Mouse (Mus musculus) MEL (cell line): ENCODE results near the gene Rapgef6. TPM values are rescaled to one million over a fixed set of nuclear protein-coding genes. Genes with fewer than 3 reads are reported as not detected.
A peak's percentile ranks its signal among the peaks of the same experiment; 100 is the strongest.

Experiments used
- DNase-seq: peaks from one replicate; pipeline ENCODE4 v3.0.0; 2011; ENCODE audit warnings: low read depth, low spot score
- H3K27ac ChIP-seq: 2 replicates; pipeline ENCODE4 v1.5.1; 2012; ENCODE audit warnings: low read depth, mild to moderate bottlenecking, control low read depth, low read length, moderate library complexity; ENCODE audit not compliant: control insufficient read depth
- H3K27me3 ChIP-seq, 2 experiments: fragments of 150-350 bp in 1 of 2; sonication (generic) in 1 of 2; 2 replicates each; pipeline ENCODE4 v1.6.1; 2012; ENCODE audit warnings: low read length in 2 of 2, mild to moderate bottlenecking in 2 of 2, improper control_type of control experiment in 1 of 2, moderate library complexity in 1 of 2; ENCODE audit not compliant: insufficient read depth in 2 of 2, control insufficient read depth in 1 of 2
- H3K36me3 ChIP-seq, 2 experiments: 2 replicates each; pipeline ENCODE4 v1.6.1; 2012 to 2014; ENCODE audit warnings: low read length in 2 of 2, improper control_type of control experiment in 1 of 2, inconsistent platforms in 1 of 2, mild to moderate bottlenecking in 1 of 2; ENCODE audit not compliant: insufficient read depth in 2 of 2, control insufficient read depth in 1 of 2
- H3K4me1 ChIP-seq, 2 experiments: fragments of 150-350 bp in 1 of 2; sonication (generic) in 1 of 2; 2 replicates each; pipeline ENCODE4 v1.6.1; 2012; ENCODE audit warnings: low read length in 2 of 2, improper control_type of control experiment in 1 of 2, mild to moderate bottlenecking in 1 of 2; ENCODE audit not compliant: insufficient read depth in 2 of 2, control insufficient read depth in 1 of 2
- H3K4me3 ChIP-seq, 2 experiments: fragments of 150-350 bp in 1 of 2; sonication (generic) in 1 of 2; 2 replicates each; pipeline ENCODE4 v1.5.1; 2012; ENCODE audit warnings: low read depth in 2 of 2, low read length in 2 of 2, mild to moderate bottlenecking in 2 of 2, moderate library complexity in 2 of 2, control low read depth in 1 of 2, improper control_type of control experiment in 1 of 2; ENCODE audit not compliant: control insufficient read depth in 1 of 2, insufficient read depth in 1 of 2
- H3K79me2 ChIP-seq: 2 replicates; pipeline ENCODE4 v1.6.1; 2012; ENCODE audit warnings: mild to moderate bottlenecking, low read length, moderate library complexity; ENCODE audit not compliant: control insufficient read depth, poor library complexity, insufficient read depth
- H3K9ac ChIP-seq: 2 replicates; pipeline ENCODE4 v1.6.1; 2012; ENCODE audit warnings: low read depth, mild to moderate bottlenecking, control low read depth, low read length, moderate library complexity; ENCODE audit not compliant: control insufficient read depth, poor library complexity, severe bottlenecking
- H3K9me3 ChIP-seq: fragments of 150-350 bp; sonication (generic); replicated peaks from 2 replicates; pipeline ENCODE4 v1.6.1; 2012; ENCODE audit warnings: mild to moderate bottlenecking, low read length, improper control_type of control experiment, moderate library complexity; ENCODE audit not compliant: insufficient read depth
- BHLHE40 ChIP-seq: IDR thresholded peaks from 2 replicates; pipeline ENCODE4 v1.6.1; 2012; ENCODE audit warnings: low read depth, mild to moderate bottlenecking, inconsistent platforms, low read length, improper control_type of control experiment, borderline replicate concordance
- CHD1 ChIP-seq: IDR thresholded peaks from 2 replicates; pipeline ENCODE4 v1.6.1; 2012; ENCODE audit warnings: low read depth, mild to moderate bottlenecking, inconsistent platforms, low read length, improper control_type of control experiment
- CHD2 ChIP-seq: IDR thresholded peaks from 2 replicates; pipeline ENCODE4 v1.6.1; 2011; ENCODE audit warnings: low read length, improper control_type of control experiment
- CTCF ChIP-seq, 3 experiments: IDR thresholded peaks in 2 of 3; conservative IDR thresholded peaks in 1 of 3; 2 replicates each; pipeline ENCODE4 v1.5.1; 2011 to 2012; ENCODE audit warnings: low read length in 3 of 3, low read depth in 2 of 3, mild to moderate bottlenecking in 2 of 3, improper control_type of control experiment in 1 of 3, inconsistent platforms in 1 of 3, mixed read lengths in 1 of 3, moderate library complexity in 1 of 3; ENCODE audit not compliant: control insufficient read depth in 1 of 3, insufficient read depth in 1 of 3, poor library complexity in 1 of 3, severe bottlenecking in 1 of 3
- E2F4 ChIP-seq: IDR thresholded peaks from 2 replicates; pipeline ENCODE4 v1.6.1; 2011; ENCODE audit warnings: low read depth, low read length, improper control_type of control experiment, borderline replicate concordance
- ELF1 ChIP-seq: IDR thresholded peaks from 2 replicates; pipeline ENCODE4 v1.6.1; 2014; ENCODE audit warnings: low read depth, mild to moderate bottlenecking, inconsistent platforms, low read length, improper control_type of control experiment, moderate library complexity
- EP300 ChIP-seq, 2 experiments: IDR thresholded peaks; 2 replicates each; pipeline ENCODE4 v1.6.1; 2011; ENCODE audit warnings: improper control_type of control experiment in 2 of 2, low read length in 2 of 2, low read depth in 1 of 2, mild to moderate bottlenecking in 1 of 2
- ETS1 ChIP-seq: IDR thresholded peaks from 2 replicates; pipeline ENCODE4 v1.6.1; 2012; ENCODE audit warnings: low read depth, mild to moderate bottlenecking, inconsistent platforms, low read length, improper control_type of control experiment, moderate library complexity
- GATA1 ChIP-seq: IDR thresholded peaks from 2 replicates; pipeline ENCODE4 v1.6.1; 2011; ENCODE audit warnings: low read depth, low read length, improper control_type of control experiment
- HCFC1 ChIP-seq: IDR thresholded peaks from 2 replicates; pipeline ENCODE4 v1.6.1; 2012; ENCODE audit warnings: low read depth, mild to moderate bottlenecking, inconsistent platforms, low read length, improper control_type of control experiment, moderate library complexity
- JUND ChIP-seq: IDR thresholded peaks from 2 replicates; pipeline ENCODE4 v1.6.1; 2011; ENCODE audit warnings: low read depth, mild to moderate bottlenecking, improper control_type of control experiment, low read length
- MAX ChIP-seq: IDR thresholded peaks from 2 replicates; pipeline ENCODE4 v1.6.1; 2011; ENCODE audit warnings: low read length, improper control_type of control experiment
- MEF2A ChIP-seq: IDR thresholded peaks from 2 replicates; pipeline ENCODE4 v1.6.1; 2014; ENCODE audit warnings: low read depth, mild to moderate bottlenecking, inconsistent platforms, low read length, improper control_type of control experiment; ENCODE audit not compliant: poor library complexity, insufficient replicate concordance, severe bottlenecking; ENCODE audit errors: extremely low read depth
- MXI1 ChIP-seq: IDR thresholded peaks from 2 replicates; pipeline ENCODE4 v1.6.1; 2011; ENCODE audit warnings: mild to moderate bottlenecking, low read depth, low read length, improper control_type of control experiment
- MYC ChIP-seq: IDR thresholded peaks from 2 replicates; pipeline ENCODE4 v1.6.1; 2011; ENCODE audit warnings: low read depth, mild to moderate bottlenecking, low read length, improper control_type of control experiment, moderate library complexity
- NRF1 ChIP-seq: IDR thresholded peaks from 2 replicates; pipeline ENCODE4 v1.6.1; 2014; ENCODE audit warnings: low read depth, mild to moderate bottlenecking, inconsistent platforms, low read length, improper control_type of control experiment, moderate library complexity; ENCODE audit not compliant: poor library complexity, insufficient read depth, severe bottlenecking
- POLR2A ChIP-seq, 2 experiments: IDR thresholded peaks; 2 replicates each; pipeline ENCODE4 v1.6.1; 2011 to 2012; ENCODE audit warnings: low read length in 2 of 2, mild to moderate bottlenecking in 2 of 2, control low read depth in 1 of 2, improper control_type of control experiment in 1 of 2, low read depth in 1 of 2, moderate library complexity in 1 of 2; ENCODE audit not compliant: control insufficient read depth in 1 of 2, insufficient read depth in 1 of 2, poor library complexity in 1 of 2
- POLR2AphosphoS5 ChIP-seq: IDR thresholded peaks from 2 replicates; pipeline ENCODE4 v1.6.1; 2012; ENCODE audit warnings: low read depth, borderline replicate concordance, mild to moderate bottlenecking, inconsistent platforms, low read length, moderate library complexity, mixed read lengths
- RAD21 ChIP-seq: IDR thresholded peaks from 2 replicates; pipeline ENCODE4 v1.6.1; 2011; ENCODE audit warnings: mild to moderate bottlenecking, low read depth, low read length, improper control_type of control experiment
- SIN3A ChIP-seq: IDR thresholded peaks from 2 replicates; pipeline ENCODE4 v1.6.1; 2012; ENCODE audit warnings: low read length, improper control_type of control experiment, inconsistent platforms
- SMC3 ChIP-seq: IDR thresholded peaks from 2 replicates; pipeline ENCODE4 v1.6.1; 2011; ENCODE audit warnings: low read depth, low read length, improper control_type of control experiment
- TAL1 ChIP-seq: IDR thresholded peaks from 2 replicates; pipeline ENCODE4 v1.6.1; 2012; ENCODE audit warnings: mild to moderate bottlenecking, inconsistent platforms, low read length, moderate library complexity, mixed read lengths
- TBP ChIP-seq: IDR thresholded peaks from 2 replicates; pipeline ENCODE4 v1.8.0; 2011; ENCODE audit warnings: low read depth, low read length, improper control_type of control experiment
- TCF12 ChIP-seq: IDR thresholded peaks from 2 replicates; pipeline ENCODE4 v1.6.1; 2014; ENCODE audit warnings: low read depth, mild to moderate bottlenecking, inconsistent platforms, low read length, improper control_type of control experiment, moderate library complexity
- ZC3H11A ChIP-seq: IDR thresholded peaks from 2 replicates; pipeline ENCODE4 v1.6.1; 2012; ENCODE audit warnings: low read depth, mild to moderate bottlenecking, inconsistent platforms, low read length, improper control_type of control experiment
- ZKSCAN1 ChIP-seq: IDR thresholded peaks from 2 replicates; pipeline ENCODE4 v1.6.1; 2012; ENCODE audit warnings: low read depth, mild to moderate bottlenecking, inconsistent platforms, low read length, improper control_type of control experiment, moderate library complexity
- ZMIZ1 ChIP-seq: IDR thresholded peaks from 2 replicates; pipeline ENCODE4 v1.6.1; 2012; ENCODE audit warnings: low read depth, mild to moderate bottlenecking, inconsistent platforms, low read length, improper control_type of control experiment, moderate library complexity
- ZNF384 ChIP-seq: IDR thresholded peaks from 2 replicates; pipeline ENCODE4 v1.6.1; 2012; ENCODE audit warnings: low read depth, mild to moderate bottlenecking, inconsistent platforms, low read length, improper control_type of control experiment
- polyA plus RNA-seq, 2 experiments: library from polyadenylated mRNA; stranded (reverse) in 1 of 2; unstranded in 1 of 2; fragments of >175 nt in 1 of 2; fragments of >200 nt in 1 of 2; gene quantifications; 2 replicates each; pipeline versions ENCODE4 v1.2.1 to v1.2.4; 2012; ENCODE audit warnings: low replicate concordance in 2 of 2, low read depth in 1 of 2; ENCODE audit not compliant: insufficient read length in 2 of 2, insufficient read depth in 1 of 2, missing spikeins in 1 of 2
- total RNA-seq: library from RNA; depleted of rRNA; stranded (reverse); fragments of 300-350 nt; gene quantifications from 2 replicates; pipeline ENCODE4 v1.2.3, GENCODE M21; 2012

Rapgef6 gene
- total and polyA plus RNA-seq, 3 experiments: 21.1 to 31.8 TPM; not detected in 1

DNA sequence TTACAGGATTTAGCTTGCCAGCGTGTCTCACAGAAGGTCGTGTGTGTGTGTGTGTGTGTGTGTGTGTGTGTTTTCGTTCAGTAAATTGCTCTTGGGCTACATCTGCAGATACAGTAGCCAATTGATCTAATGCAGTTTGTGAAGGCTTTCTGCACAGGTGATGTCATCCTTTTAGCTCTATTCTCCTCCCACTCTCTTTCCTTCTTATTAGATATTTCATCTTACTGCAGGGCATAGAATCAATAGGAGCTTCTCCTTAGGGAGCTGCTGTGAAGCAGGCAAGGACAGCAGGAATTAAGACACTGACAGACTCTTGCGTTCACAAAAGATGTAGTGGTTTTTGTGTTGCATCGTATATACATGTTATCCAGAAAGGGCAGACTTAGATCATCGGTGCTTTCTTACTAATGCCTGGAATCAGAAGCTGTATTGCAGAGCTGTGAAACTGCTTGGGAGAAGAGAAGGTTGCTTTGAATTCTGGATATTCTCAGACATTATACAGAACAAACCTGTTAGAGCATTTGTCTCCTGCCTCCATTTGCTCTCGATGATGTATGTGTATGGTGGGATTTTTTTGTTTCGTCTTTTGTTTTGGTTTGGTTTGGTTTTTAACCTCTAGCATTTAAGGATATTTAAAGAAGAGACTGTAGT, 73.4 kb downstream of the Rapgef6 start:
- no peaks in the 10 kb centered on the region; the same call in 1 of the 2 replicates for H3K79me2 ChIP-seq
- H3K36me3 ChIP-seq: peaks cover under 1 to 51% of the 10 kb centered on the region in 2 experiments; a peak in 3 of 4 replicates
- H3K27me3 ChIP-seq: no peaks in the 10 kb centered on the region
- no peak for DNase-seq
- no peak overlapping the region for H3K4me3 ChIP-seq
- H3K27ac ChIP-seq: no peak overlapping the region
- no peak overlapping the region for H3K9ac ChIP-seq
- H3K4me1 ChIP-seq: peaks cover 13 to 33% of the 10 kb centered on the region in 2 experiments
- TF ChIP-seq RAD21 (no peak), POLR2AphosphoS5 (no peak), NRF1 (no peak), ZKSCAN1 (no peak), MYC (no peak), MEF2A (no peak), GATA1 (no peak), TBP (no peak), CHD1 (no peak), ELF1 (no peak), SMC3 (no peak), EP300 (IDR thresholded peaks at IDR 0.05; ENCODE audit: low read depth in 1 of 2, low read length in 2 of 2) (no peak), ZC3H11A (no peak), ETS1 (no peak), MXI1 (no peak), POLR2A (IDR thresholded peaks at IDR 0.05; ENCODE audit: control insufficient read depth in 1 of 2, insufficient read depth in 1 of 2, low read depth in 1 of 2, low read length in 2 of 2, poor library complexity in 1 of 2) (no peak)
- TF ChIP-seq, all 39 proteins: peak for 0
- no peaks in the 10 kb centered on the region for H3K9me3 ChIP-seq

DNA sequence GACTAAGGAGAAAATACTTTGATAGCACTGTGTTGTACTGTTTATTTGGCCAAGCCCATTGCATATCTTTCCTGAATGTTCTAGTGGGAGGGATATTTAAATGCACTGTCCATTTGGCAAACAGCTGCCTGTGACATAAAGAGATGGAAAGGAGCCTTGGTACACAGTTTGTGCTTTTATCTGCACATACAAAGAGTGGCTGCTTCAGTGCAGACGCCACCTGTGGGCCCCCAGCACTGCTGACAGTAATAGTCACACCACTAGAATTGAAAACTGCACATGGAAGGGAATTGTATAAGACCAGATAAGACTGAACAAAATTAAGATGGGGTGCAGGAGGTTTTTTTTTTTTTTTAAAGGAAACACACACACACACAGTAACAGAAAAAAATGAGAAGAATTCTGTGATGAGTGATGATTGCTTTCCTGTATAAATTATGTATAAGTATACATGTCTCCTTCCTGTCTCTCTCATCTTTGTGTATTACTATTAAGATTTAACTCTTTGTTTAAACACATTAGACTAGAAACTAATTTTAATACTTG, 75.3 kb downstream of the Rapgef6 start:
- Histone ChIP-seq H3K27me3 (no peaks in the 10 kb centered on the region), H3K4me3 (no peak overlapping the region), H3K79me2 (no peaks in the 10 kb centered on the region; the same call in 1 of the 2 replicates), H3K27ac (peak overlapping the region; percentile 13; the same call in 1 of the 2 replicates), H3K36me3 (peaks cover 0 to 56% of the 10 kb centered on the region in 2 experiments; a peak in 2 of 4 replicates), H3K9me3 (no peaks in the 10 kb centered on the region), H3K9ac (no peak overlapping the region), H3K4me1 (peaks cover 22 to 41% of the 10 kb centered on the region in 2 experiments)
- peak; percentile 78 for DNase-seq
- TF ChIP-seq SIN3A (peak; percentile 80), MAX (peak; percentile 17; the same call in 1 of the 2 replicates), TAL1 (peak; percentile 12; the same call in 1 of the 2 replicates), EP300 (IDR thresholded peaks at IDR 0.05; ENCODE audit: low read depth in 1 of 2, low read length in 2 of 2) (peak; percentile 43 to 60; a peak in 1 of 4 replicates), TCF12 (peak; percentile 63), HCFC1 (no peak), TBP (peak; percentile 81), MXI1 (peak; percentile 88), ETS1 (peak; percentile 87), ZNF384 (peak; percentile 98), BHLHE40 (no peak), MYC (peak; percentile 66; the same call in 1 of the 2 replicates), CHD2 (no peak), E2F4 (no peak), JUND (no peak), ZMIZ1 (no peak), GATA1 (peak; percentile 77), CTCF (IDR thresholded peaks at IDR 0.05 in 2 of 3, conservative IDR thresholded peaks at IDR 0.05 in 1 of 3; ENCODE audit: control insufficient read depth in 1 of 3, insufficient read depth in 1 of 3, low read depth in 2 of 3, low read length in 3 of 3, poor library complexity in 1 of 3, severe bottlenecking in 1 of 3) (peak in 1 of 3 experiments; percentile 40; a peak in 2 of 6 replicates)
